Mouse (Mus musculus): ENCODE measurements around the gene Hmgcs1. TPM values are rescaled to one million over a fixed set of nuclear protein-coding genes. Genes with fewer than 3 reads are reported as not detected.
"Not testable (repeated sequence)": the region's sequence is repeated elsewhere in the genome, so short reads cannot be mapped to it uniquely, and the experiment has no call there.

Gene Hmgcs1
- polyA plus RNA-seq, 1 experiment from 2014 or later = 167 TPM

GRCm38 (mm10) chr13:119706278-119706880 is 16.2 kb downstream of the Hmgcs1 start:
- H3K4me2 ChIP-seq; H3K27me3 ChIP-seq; H3K27ac ChIP-seq (replicated peaks); H3K9ac ChIP-seq; H3K9me3 ChIP-seq (replicated peaks); ATAC-seq (ENCODE audit: insufficient read depth); H3K4me1 ChIP-seq (replicated peaks); H3K4me3 ChIP-seq (replicated peaks): not testable (repeated sequence)
- 64% methylated on average over 8 of the region's 8 CpGs for WGBS (ENCODE audit: insufficient replicate concordance)
- H3K36me3 ChIP-seq (replicated peaks) = peaks cover 38% of the 10 kb centered on the region

GRCm38 (mm10) chr13:119706953-119707352 is 16.8 kb downstream of the Hmgcs1 start:
- H3K27me3 ChIP-seq = no peaks in the 10 kb centered on the region
- WGBS (ENCODE audit: insufficient replicate concordance) = 65% methylated on average over 7 of the region's 7 CpGs
- no peak overlapping the region for H3K9ac ChIP-seq
- peaks cover 38% of the 10 kb centered on the region for H3K36me3 ChIP-seq (replicated peaks)
- H3K9me3 ChIP-seq (replicated peaks) = no peaks in the 10 kb centered on the region
- H3K4me1 ChIP-seq (replicated peaks) = 0 out of 2 replicates have a peak, but pooled peaks cover 4% of the 10 kb centered on the region
- H3K27ac ChIP-seq (replicated peaks) = no peak overlapping the region
- no peak overlapping the region for H3K4me3 ChIP-seq (replicated peaks)
- ATAC-seq (ENCODE audit: insufficient read depth) = no peak
- H3K4me2 ChIP-seq = no peak overlapping the region

- WGBS (ENCODE audit: insufficient replicate concordance) = 79% methylated on average over 6 of the region's 6 CpGs
- Histone ChIP-seq H3K4me1 (replicated peaks) (0 out of 2 replicates have a peak, but pooled peaks cover 4% of the 10 kb centered on the region), H3K4me3 (replicated peaks) (no peak overlapping the region), H3K4me2 (no peak overlapping the region), H3K27me3 (no peaks in the 10 kb centered on the region), H3K9me3 (replicated peaks) (no peaks in the 10 kb centered on the region), H3K36me3 (replicated peaks) (peaks cover 30% of the 10 kb centered on the region), H3K9ac (no peak overlapping the region), H3K27ac (replicated peaks) (no peak overlapping the region)
- no peak for ATAC-seq (ENCODE audit: insufficient read depth)
These were observed 17.7 kb downstream of the Hmgcs1 start for GRCm38 (mm10) chr13:119707906-119708305.

- H3K36me3 ChIP-seq (replicated peaks) = peaks cover 23% of the 10 kb centered on the region
- H3K27ac ChIP-seq (replicated peaks) = no peak overlapping the region
- 50% methylated on average over 5 of the region's 5 CpGs for WGBS (ENCODE audit: insufficient replicate concordance)
- H3K9ac ChIP-seq = no peak overlapping the region
- no peak overlapping the region for H3K4me2 ChIP-seq
- H3K27me3 ChIP-seq = no peaks in the 10 kb centered on the region
- 0 out of 2 replicates have a peak, but pooled peaks cover 7% of the 10 kb centered on the region for H3K4me1 ChIP-seq (replicated peaks)
- H3K4me3 ChIP-seq (replicated peaks) = no peak overlapping the region
- ATAC-seq (ENCODE audit: insufficient read depth) = no peak
- H3K9me3 ChIP-seq (replicated peaks) = no peaks in the 10 kb centered on the region
These were observed 18.8 kb downstream of the Hmgcs1 start for GRCm38 (mm10) chr13:119708941-119709340.

GRCm38 (mm10) chr13:119709388-119710267 is 19.4 kb downstream of the Hmgcs1 start:
- H3K4me1 ChIP-seq (replicated peaks) = 0 out of 2 replicates have a peak, but pooled peaks cover 7% of the 10 kb centered on the region
- no peaks in the 10 kb centered on the region for H3K9me3 ChIP-seq (replicated peaks)
- H3K9ac ChIP-seq = no peak overlapping the region
- H3K27me3 ChIP-seq = no peaks in the 10 kb centered on the region
- no peak overlapping the region for H3K27ac ChIP-seq (replicated peaks)
- 77% methylated on average over 8 of the region's 8 CpGs for WGBS (ENCODE audit: insufficient replicate concordance)
- H3K36me3 ChIP-seq (replicated peaks) = peaks cover 18% of the 10 kb centered on the region
- no peak overlapping the region for H3K4me2 ChIP-seq
- 0 out of 2 replicates have a peak, but pooled peaks have one; percentile 19 for ATAC-seq (ENCODE audit: insufficient read depth)
- H3K4me3 ChIP-seq (replicated peaks) = no peak overlapping the region

GRCm38 (mm10) chr13:119710268-119710610 is 20.1 kb downstream of the Hmgcs1 start:
- 0 out of 2 replicates have a peak, but pooled peaks cover 7% of the 10 kb centered on the region for H3K4me1 ChIP-seq (replicated peaks)
- H3K9ac ChIP-seq = no peak overlapping the region
- H3K27ac ChIP-seq (replicated peaks) = no peak overlapping the region
- 73% methylated on average over 10 of the region's 10 CpGs for WGBS (ENCODE audit: insufficient replicate concordance)
- no peaks in the 10 kb centered on the region for H3K9me3 ChIP-seq (replicated peaks)
- no peak for ATAC-seq (ENCODE audit: insufficient read depth)
- no peak overlapping the region for H3K4me3 ChIP-seq (replicated peaks)
- no peak overlapping the region for H3K4me2 ChIP-seq
- H3K36me3 ChIP-seq (replicated peaks) = peaks cover 13% of the 10 kb centered on the region
- no peaks in the 10 kb centered on the region for H3K27me3 ChIP-seq

GRCm38 (mm10) chr13:119712463-119712862 is 22.3 kb downstream of the Hmgcs1 start:
- Histone ChIP-seq H3K4me1 (replicated peaks) (0 out of 2 replicates have a peak, but pooled peaks cover 7% of the 10 kb centered on the region), H3K9ac (no peak overlapping the region), H3K36me3 (replicated peaks) (no peaks in the 10 kb centered on the region), H3K9me3 (replicated peaks) (no peaks in the 10 kb centered on the region), H3K4me2 (no peak overlapping the region), H3K4me3 (replicated peaks) (no peak overlapping the region), H3K27me3 (no peaks in the 10 kb centered on the region), H3K27ac (replicated peaks) (no peak overlapping the region)
- ATAC-seq (ENCODE audit: insufficient read depth) = no peak
- WGBS (ENCODE audit: insufficient replicate concordance) = 72% methylated on average over 11 of the region's 11 CpGs

GRCm38 (mm10) chr13:119713107-119713787 is 23.1 kb downstream of the Hmgcs1 start:
- 48% methylated on average over 8 of the region's 8 CpGs for WGBS (ENCODE audit: insufficient replicate concordance)
- Histone ChIP-seq H3K36me3 (replicated peaks) (no peaks in the 10 kb centered on the region), H3K4me2 (no peak overlapping the region), H3K9me3 (replicated peaks) (no peaks in the 10 kb centered on the region), H3K27ac (replicated peaks) (no peak overlapping the region; the same call in 1 of the 2 replicates), H3K9ac (no peak overlapping the region), H3K27me3 (no peaks in the 10 kb centered on the region), H3K4me1 (replicated peaks) (0 out of 2 replicates have a peak, but pooled peaks cover 7% of the 10 kb centered on the region), H3K4me3 (replicated peaks) (no peak overlapping the region)
- ATAC-seq (ENCODE audit: insufficient read depth) = no peak

- Histone ChIP-seq H3K9ac (no peak overlapping the region), H3K27ac (replicated peaks) (no peak overlapping the region), H3K36me3 (replicated peaks) (no peaks in the 10 kb centered on the region), H3K4me2 (no peak overlapping the region), H3K9me3 (replicated peaks) (no peaks in the 10 kb centered on the region), H3K4me1 (replicated peaks) (0 out of 2 replicates have a peak, but pooled peaks cover 7% of the 10 kb centered on the region), H3K27me3 (no peaks in the 10 kb centered on the region), H3K4me3 (replicated peaks) (no peak overlapping the region)
- no peak for ATAC-seq (ENCODE audit: insufficient read depth)
- WGBS (ENCODE audit: insufficient replicate concordance) = 59% methylated on average over 9 of the region's 9 CpGs
These were observed 23.6 kb downstream of the Hmgcs1 start for GRCm38 (mm10) chr13:119713821-119714220.

- no peak for ATAC-seq (ENCODE audit: insufficient read depth)
- no peak overlapping the region for H3K9ac ChIP-seq
- WGBS (ENCODE audit: insufficient replicate concordance) = 50% methylated on average over 2 of the region's 2 CpGs
- H3K9me3 ChIP-seq (replicated peaks) = no peaks in the 10 kb centered on the region
- H3K4me3 ChIP-seq (replicated peaks) = no peak overlapping the region
- no peaks in the 10 kb centered on the region for H3K36me3 ChIP-seq (replicated peaks)
- H3K4me2 ChIP-seq = no peak overlapping the region
- no peak overlapping the region for H3K27ac ChIP-seq (replicated peaks)
- H3K27me3 ChIP-seq = no peaks in the 10 kb centered on the region
- 0 out of 2 replicates have a peak, but pooled peaks cover 3% of the 10 kb centered on the region for H3K4me1 ChIP-seq (replicated peaks)
These were observed 25.9 kb downstream of the Hmgcs1 start for GRCm38 (mm10) chr13:119716105-119716504.

- Histone ChIP-seq H3K9me3 (replicated peaks) (no peaks in the 10 kb centered on the region), H3K27me3 (no peaks in the 10 kb centered on the region), H3K4me2 (no peak overlapping the region), H3K9ac (no peak overlapping the region), H3K4me3 (replicated peaks) (no peak overlapping the region), H3K4me1 (replicated peaks) (no peaks in the 10 kb centered on the region), H3K36me3 (replicated peaks) (no peaks in the 10 kb centered on the region), H3K27ac (replicated peaks) (no peak overlapping the region)
- 66% methylated on average over 3 of the region's 3 CpGs for WGBS (ENCODE audit: insufficient replicate concordance)
- ATAC-seq (ENCODE audit: insufficient read depth) = no peak
These were observed 32.3 kb downstream of the Hmgcs1 start for GRCm38 (mm10) chr13:119722447-119722846.

Measured in liver, embryonic 15.5 days (tissue).